Mouse (Mus musculus) liver, embryonic 14.5 days (tissue): ENCODE results near the gene Cryzl1.

Experiments
- CTCF ChIP-seq: IDR thresholded peaks from 2 replicates; pipeline ENCODE4 v1.5.1; 2016; ENCODE audit warnings: antibody characterized with exemption, low read depth, control low read depth
- EP300 ChIP-seq: IDR thresholded peaks from 2 replicates; pipeline ENCODE4 v1.6.1; 2016; ENCODE audit warnings: antibody characterized with exemption, low read depth

DNA sequence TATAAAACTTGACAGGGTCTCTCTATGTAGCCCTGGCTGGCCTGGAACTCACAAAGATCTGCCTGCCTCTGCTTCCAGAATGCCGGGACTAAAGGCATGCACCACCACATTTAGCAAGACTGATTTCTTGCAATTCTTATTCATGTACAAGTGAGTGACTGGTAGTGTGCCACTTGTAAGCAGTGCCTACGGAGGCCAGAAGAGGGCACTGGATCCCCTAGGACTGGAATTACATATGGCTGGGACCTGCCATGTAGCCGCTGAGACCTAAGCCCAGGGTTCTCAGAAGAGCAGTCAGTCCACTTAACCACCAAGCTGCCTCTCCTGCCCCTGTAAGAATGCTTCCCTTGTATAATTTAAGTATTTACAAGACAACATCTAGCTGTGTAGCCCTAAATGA lies 4.5 kb downstream of the Cryzl1 start:
- TF ChIP-seq CTCF: peak; percentile 89
- no peak for TF ChIP-seq EP300
